Mouse (Mus musculus) spleen, postnatal 14 days (tissue): ENCODE measurements around the gene Gm49388.

ENCODE experiments used
- DNase-seq, 2 experiments: peaks; one replicate each; pipeline ENCODE4 v3.0.0; 2021 to 2022; ENCODE audit warnings: low spot score in 2 of 2

Gene Gm49388

DNA sequence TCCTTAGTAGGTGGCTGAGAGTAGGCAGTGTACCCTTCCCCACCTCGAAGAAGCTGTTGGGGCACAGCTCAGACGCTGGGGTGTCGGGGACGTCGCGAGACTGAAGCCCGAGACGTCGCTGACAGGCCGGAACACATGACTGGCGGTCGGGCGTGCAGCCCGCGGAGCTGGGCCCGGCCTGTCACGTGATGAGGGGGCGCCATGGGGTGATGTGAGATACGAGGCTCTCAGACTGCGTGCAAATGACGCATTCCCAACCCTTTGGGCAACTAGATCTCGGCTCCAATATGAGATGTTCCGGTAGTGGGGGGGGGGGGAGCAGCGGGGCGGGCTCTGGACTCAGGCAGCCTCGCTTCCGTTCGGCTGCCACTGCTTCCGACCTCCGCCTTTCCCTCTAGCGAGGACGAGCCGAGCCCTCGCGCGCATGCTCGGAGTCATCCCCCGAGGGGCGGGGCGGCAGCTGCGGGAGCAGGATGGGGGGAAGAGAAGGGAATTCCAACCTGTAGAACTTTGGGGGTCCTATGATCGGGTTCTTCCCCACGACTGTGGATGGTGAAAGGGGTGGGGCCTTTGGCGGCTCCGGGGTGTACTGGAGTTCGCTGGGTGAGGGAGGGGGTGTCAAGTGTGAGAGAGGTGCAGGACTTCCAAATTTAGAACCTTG, 56.1 kb downstream of the Gm49388 start:
- peak; percentile 73 to 81 for DNase-seq

DNA sequence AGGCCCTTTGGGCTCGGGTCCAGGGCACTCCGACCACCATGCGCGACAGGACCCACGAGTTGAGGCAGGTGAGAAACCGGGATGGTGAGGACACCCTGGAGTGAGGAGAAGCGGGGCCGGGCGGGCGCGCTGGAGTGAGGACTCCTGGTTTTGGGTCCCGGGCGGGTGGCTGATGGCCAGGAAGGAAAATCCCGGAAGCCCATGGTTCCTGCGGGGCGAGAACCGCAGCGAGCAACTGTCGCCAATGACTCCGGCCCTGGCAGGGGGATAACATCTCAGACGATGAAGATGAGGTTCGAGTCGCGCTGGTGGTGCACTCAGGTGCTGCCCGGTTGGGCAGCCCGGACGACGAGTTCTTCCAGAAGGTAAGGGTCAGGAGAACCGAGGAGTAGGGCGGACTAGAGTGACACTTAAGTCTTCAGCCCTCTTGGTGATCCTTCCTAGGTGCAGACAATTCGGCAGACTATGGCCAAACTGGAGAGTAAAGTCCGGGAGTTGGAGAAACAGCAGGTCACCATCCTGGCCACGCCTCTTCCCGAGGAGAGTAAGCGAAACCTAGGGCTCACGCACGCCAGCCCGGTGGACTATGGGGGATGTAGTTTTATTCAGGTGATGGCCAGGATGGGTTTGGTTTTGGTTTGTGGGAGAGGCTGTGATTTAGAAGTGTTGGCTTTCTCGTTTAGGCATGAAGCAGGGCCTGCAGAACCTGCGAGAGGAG, 56.8 kb downstream of the Gm49388 start:
- DNase-seq, result peak; percentile 54 to 73

DNA sequence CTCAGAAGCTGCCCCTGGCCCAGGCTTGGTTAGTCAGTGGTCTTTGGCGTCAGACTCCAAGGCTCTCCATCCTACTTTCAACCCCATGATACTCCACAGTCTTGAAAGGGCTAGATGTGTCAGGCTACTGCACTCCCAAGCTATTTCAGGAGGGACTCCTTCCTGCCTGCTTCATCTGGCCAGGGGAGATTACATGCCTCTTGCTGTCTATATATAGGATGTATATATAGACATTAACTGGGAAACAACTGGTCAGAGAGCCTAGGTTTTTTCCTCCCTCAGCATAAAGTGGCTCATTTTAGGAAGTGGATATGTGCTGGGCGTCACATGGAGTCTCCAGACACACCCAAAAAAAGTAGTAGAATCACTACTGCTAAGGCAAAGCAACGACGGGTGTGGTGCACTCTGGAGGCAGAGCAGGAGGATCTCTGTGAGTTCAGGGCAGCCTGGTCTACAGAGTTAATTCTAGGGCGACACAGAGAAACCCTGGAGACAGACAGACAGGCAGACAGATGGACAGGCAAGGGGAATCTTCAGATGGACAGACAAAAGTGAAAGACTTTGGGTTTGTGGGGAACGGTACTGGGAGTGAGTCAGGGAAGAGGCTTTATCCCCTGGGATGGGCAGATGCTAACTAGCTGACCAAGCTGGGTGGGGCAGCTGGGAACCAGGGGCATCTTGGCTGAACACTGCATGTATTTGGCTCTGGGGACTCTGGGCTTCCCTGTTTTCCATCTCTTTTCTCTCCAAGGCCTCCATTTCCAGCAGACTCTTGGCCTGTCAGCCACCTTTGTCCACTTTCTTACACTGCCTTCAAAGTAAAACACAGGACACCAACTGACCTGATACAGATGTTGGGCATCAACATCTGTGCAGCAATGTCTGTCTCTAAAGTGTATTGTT, 64.8 kb downstream of the Gm49388 start:
- no peak for DNase-seq

DNA sequence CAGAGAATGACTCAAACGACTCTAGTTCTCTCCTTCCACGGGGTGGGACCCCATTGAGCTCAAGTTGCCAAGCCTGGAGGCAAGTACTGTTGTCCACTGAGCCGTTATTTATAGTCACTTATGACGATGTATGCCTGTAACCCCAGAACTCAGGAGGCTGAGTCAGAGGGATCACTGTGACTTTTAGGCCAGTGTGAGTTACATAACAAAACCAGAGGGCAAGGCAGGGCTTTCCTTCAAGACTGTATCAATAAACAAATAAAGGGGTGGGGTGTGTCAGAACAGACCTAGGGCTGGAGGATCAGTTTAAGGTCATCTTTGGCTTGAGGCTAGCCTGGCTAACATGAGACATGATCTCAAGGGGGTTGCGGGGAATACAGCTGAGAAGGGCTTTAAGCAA, 65.5 kb downstream of the Gm49388 start:
- no peak for DNase-seq
